8 mouse cellular contexts compared by ENCODE assay signal in the genomic region with DNA sequence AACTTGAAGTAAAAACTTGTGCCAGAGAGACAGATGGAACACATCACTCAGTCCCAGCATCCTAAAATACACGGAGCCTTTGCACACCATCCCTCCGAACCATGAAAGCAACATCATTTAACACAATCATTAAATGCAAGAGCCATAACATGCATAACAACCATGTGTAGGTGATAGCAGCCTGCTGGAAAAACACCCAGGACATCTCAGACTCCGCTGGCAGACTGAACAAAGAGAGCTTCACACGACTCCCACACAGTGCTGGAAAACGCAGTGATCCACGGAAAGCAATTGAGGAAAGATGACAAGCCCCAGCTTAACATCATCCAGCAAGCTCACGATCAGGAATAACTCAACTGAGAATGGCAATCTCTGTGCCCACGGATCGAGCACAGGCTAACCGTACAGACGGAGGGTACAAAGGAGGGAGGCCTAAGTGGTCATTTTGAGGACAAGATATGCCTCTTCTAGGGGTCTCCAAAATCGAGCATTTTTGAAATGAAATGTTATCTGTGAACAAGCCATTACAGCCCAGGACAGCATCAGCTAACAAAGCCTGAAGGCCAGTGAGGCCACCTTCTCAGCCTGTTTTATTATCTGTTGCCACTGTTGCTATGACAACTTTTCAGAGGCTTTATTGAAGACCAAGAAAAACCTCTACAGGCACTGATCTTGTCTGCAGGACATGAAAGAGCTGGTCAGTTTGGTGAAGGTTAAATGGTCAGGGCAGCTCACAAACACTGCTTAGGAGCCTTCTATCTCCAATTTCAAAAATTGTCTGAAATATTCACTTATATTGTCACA.
DNase-seq lines count a peak whose midpoint lies in the region; ATAC-seq lines count a peak whose summit lies in the region.
"Had no signal": no experiment of that assay in that cellular context is flagged by ENCODE, and none has a peak within 500 bp of the region (broad histone marks: within the 10 kb centered on the region; RNA-seq: fewer than 3 reads in every experiment).

No protein-coding gene starts in this region.

- peak; percentile 48 for DNase-seq in layer of hippocampus, adult 11-12 months (ENCODE audit: low spot score)
- no peak for DNase-seq in layer of hippocampus, postnatal 10 days (ENCODE audit: low spot score in 2 of 2)
- DNase-seq in frontal cortex, adult 2 months (ENCODE audit: extremely low spot score in 1 of 2, low spot score in 1 of 2), result peak; percentile 85 to 89
- DNase-seq in left cerebral cortex, adult 9 months (ENCODE audit: low spot score in 2 of 2), result peak; percentile 79 to 80
- peak; percentile 74 to 75 for DNase-seq in right cerebral cortex, adult 2 months (ENCODE audit: low spot score in 2 of 2)
- DNase-seq in ovary, adult 18-20 months (ENCODE audit: low spot score), result no peak

- ATAC-seq in granulocyte monocyte progenitor cell, adult 5-6 weeks (replicated peaks; ENCODE audit: poor library complexity, severe bottlenecking), result no peak
- ATAC-seq: inflammation-experienced regulatory T-cells, adult 6 months had no signal

Comparison
In these comparisons a context has a peak if more than half of its experiments do, and no peak if none do; other contexts are left out.
1. DNase-seq: peak in layer of hippocampus, adult 11-12 months (single experiment), frontal cortex, adult 2 months (2 of 2), left cerebral cortex, adult 9 months (2 of 2) and right cerebral cortex, adult 2 months (2 of 2); none in layer of hippocampus, postnatal 10 days (0 of 2) and ovary, adult 18-20 months (single experiment).